Mouse (Mus musculus): ENCODE measurements around the gene Gm17079.

DNA sequence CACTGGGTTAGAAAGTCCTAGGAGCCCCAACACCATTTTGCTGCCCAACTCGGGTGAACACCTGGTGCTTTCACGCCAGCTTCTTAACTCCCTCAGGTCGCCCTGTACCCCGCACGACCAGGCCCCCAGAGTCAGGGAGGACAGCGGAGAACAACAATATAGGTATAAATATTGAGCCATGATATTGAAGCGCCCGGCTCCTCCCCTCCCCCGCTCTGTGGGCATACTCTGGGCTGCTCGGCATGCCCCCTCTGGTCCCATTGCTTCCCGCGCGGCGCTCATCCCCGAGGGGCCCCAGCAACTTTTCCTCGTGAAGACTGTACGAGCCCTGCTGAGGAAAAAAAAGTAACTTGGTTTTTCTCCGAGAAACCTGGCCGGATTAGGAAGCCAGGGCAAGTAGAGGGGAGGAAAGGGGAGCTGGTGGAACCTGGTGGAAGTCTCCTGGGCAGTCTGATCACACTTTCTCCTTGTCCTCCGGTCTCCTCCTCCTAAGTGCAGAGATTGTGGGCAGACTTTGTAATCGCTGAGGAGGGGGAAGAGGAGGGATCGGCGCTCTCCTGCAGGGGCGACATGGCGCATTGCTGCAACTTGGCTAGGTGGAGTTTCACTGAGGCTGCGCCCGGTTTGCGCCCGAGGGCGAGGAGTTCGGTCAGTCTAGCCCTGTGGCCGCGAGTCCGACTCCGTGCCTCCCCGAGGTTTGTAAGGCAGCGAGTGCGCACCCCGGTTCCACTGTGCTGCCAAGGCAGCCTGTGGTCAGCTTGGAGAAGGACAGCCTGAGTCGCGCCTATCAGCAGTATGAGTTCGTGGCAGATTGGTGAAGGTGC, 45.3 kb upstream of the Gm17079 start:
- TF ChIP-seq CTCF (IDR thresholded peaks at IDR 0.05) (no peak), POLR2A (IDR thresholded peaks at IDR 0.05; ENCODE audit: insufficient read depth, low read depth, low read length) (no peak), EP300 (IDR thresholded peaks at IDR 0.05; ENCODE audit: insufficient read depth, low read depth, low read length) (no peak)

All from heart, adult 2 months (tissue).